Mouse (Mus musculus) cerebellum, adult 11 months (tissue): ENCODE data around the gene Spag7.

Experiments
- DNase-seq: peaks from one replicate; pipeline ENCODE4 v3.0.0; 2022

Spag7 gene

GRCm38 (mm10) chr11:70668771-70669505, at the start of gene Spag7:
TSS of gene Spag7 (minus strand) at chr11:70669416.
- peak; percentile 96 for DNase-seq

- DNase-seq: no peak
Measured at GRCm38 (mm10) chr11:70718481-70718880, 49.3 kb upstream of the Spag7 start.

- no peak for DNase-seq
Measured at GRCm38 (mm10) chr11:70715832-70716231, 46.6 kb upstream of the Spag7 start.

GRCm38 (mm10) chr11:70713222-70713621, 44.0 kb upstream of the Spag7 start:
- no peak for DNase-seq

GRCm38 (mm10) chr11:70711026-70711425, 41.8 kb upstream of the Spag7 start:
- no peak for DNase-seq

- DNase-seq: no peak
Measured at GRCm38 (mm10) chr11:70706127-70706526, 36.9 kb upstream of the Spag7 start.

- DNase-seq: no peak
Measured at GRCm38 (mm10) chr11:70702781-70703180, 33.6 kb upstream of the Spag7 start.

GRCm38 (mm10) chr11:70701984-70702733, 32.9 kb upstream of the Spag7 start:
- no peak for DNase-seq

- DNase-seq: no peak
Measured at GRCm38 (mm10) chr11:70701221-70701955, 32.2 kb upstream of the Spag7 start.

GRCm38 (mm10) chr11:70700613-70701012, 31.4 kb upstream of the Spag7 start:
- peak; percentile 68 for DNase-seq

GRCm38 (mm10) chr11:70699722-70700556, 30.7 kb upstream of the Spag7 start, which contains the start of the genes Inca1 and Kif1c:
TSS of gene Inca1 (minus strand) at chr11:70700155.
TSS of gene Kif1c (plus strand) at chr11:70700548.
- peak; percentile 97 for DNase-seq

- no peak for DNase-seq
Measured at GRCm38 (mm10) chr11:70699051-70699450, 29.8 kb upstream of the Spag7 start.

GRCm38 (mm10) chr11:70697376-70697775, 28.2 kb upstream of the Spag7 start:
- no peak for DNase-seq

- DNase-seq: no peak
Measured at GRCm38 (mm10) chr11:70693504-70693903, 24.3 kb upstream of the Spag7 start.

GRCm38 (mm10) chr11:70689578-70689977, 20.4 kb upstream of the Spag7 start:
- DNase-seq: no peak

GRCm38 (mm10) chr11:70688372-70688771, 19.2 kb upstream of the Spag7 start:
- no peak for DNase-seq

- DNase-seq: peak; percentile 86
Measured at GRCm38 (mm10) chr11:70687601-70688199, 18.5 kb upstream of the Spag7 start, which contains the start of gene Camta2. TSS of gene Camta2 (minus strand) at chr11:70688105.

GRCm38 (mm10) chr11:70686901-70687566, 17.8 kb upstream of the Spag7 start:
- DNase-seq: peak; percentile 69

- DNase-seq: no peak
Measured at GRCm38 (mm10) chr11:70683640-70684039, 14.4 kb upstream of the Spag7 start.

- no peak for DNase-seq
Measured at GRCm38 (mm10) chr11:70681897-70682581, 12.8 kb upstream of the Spag7 start.

- DNase-seq: no peak
Measured at GRCm38 (mm10) chr11:70681170-70681569, 12.0 kb upstream of the Spag7 start.
